Mouse (Mus musculus) midbrain, embryonic 14.5 days (tissue): ENCODE measurements around the gene Lgmn. TPM values are rescaled to one million over a fixed set of nuclear protein-coding genes. Genes with fewer than 3 reads are reported as not detected.

ENCODE experiments used
- ATAC-seq: fragments of 200-750 bp; cut with Nextera tagmentation; 2 replicates; pipeline ENCODE4 v1.8.0; 2017; ENCODE audit warnings: moderate number of reproducible peaks, moderate library complexity; ENCODE audit not compliant: low FRiP score, low TSS enrichment
- DNase-seq: peaks from one replicate; pipeline ENCODE4 v3.0.0-alpha.2; 2015
- H3K27ac ChIP-seq: fragments of 300-500 bp; sonication (generic); replicated peaks from 2 replicates; pipeline ENCODE4 v1.5.1; 2014; ENCODE audit warnings: mild to moderate bottlenecking, low read depth, low read length, moderate library complexity
- H3K27me3 ChIP-seq: fragments of 300-500 bp; sonication (generic); 2 replicates; pipeline ENCODE4 v1.6.1; 2014; ENCODE audit warnings: low read length, control low read depth, mixed read lengths; ENCODE audit not compliant: control insufficient read depth, insufficient read depth
- H3K36me3 ChIP-seq: fragments of 300-500 bp; sonication (generic); 2 replicates; pipeline ENCODE4 v1.6.1; 2014; ENCODE audit warnings: low read length, control low read depth; ENCODE audit not compliant: control insufficient read depth, insufficient read depth
- H3K4me1 ChIP-seq: fragments of 300-500 bp; sonication (generic); 2 replicates; pipeline ENCODE4 v1.6.1; 2014; ENCODE audit warnings: mild to moderate bottlenecking, antibody characterized with exemption, low read length, control low read depth; ENCODE audit not compliant: control insufficient read depth, insufficient read depth
- H3K4me2 ChIP-seq: fragments of 300-500 bp; sonication (generic); 2 replicates; pipeline ENCODE4 v1.6.1; 2014; ENCODE audit warnings: mild to moderate bottlenecking, low read length, moderate library complexity
- H3K4me3 ChIP-seq: fragments of 300-500 bp; sonication (generic); replicated peaks from 2 replicates; pipeline ENCODE4 v1.5.1; 2014; ENCODE audit warnings: low read depth, low read length
- H3K9ac ChIP-seq: fragments of 300-500 bp; sonication (generic); replicated peaks from 2 replicates; pipeline ENCODE4 v1.6.1; 2014; ENCODE audit warnings: mild to moderate bottlenecking, low read length, moderate library complexity
- H3K9me3 ChIP-seq: fragments of 300-500 bp; sonication (generic); 2 replicates; pipeline ENCODE4 v1.6.1; 2016; ENCODE audit warnings: low read length, control low read depth, mixed read lengths; ENCODE audit not compliant: control insufficient read depth
- WGBS: fragments of 180-500 bp; shearing (Covaris S2); extraction: QIAGEN DNeasy Blood & Tissue Kit; methylation state at CpG from one replicate; pipeline ENCODE4 v1.1.7; 2014; 5-methylcytosine and 5-hydroxymethylcytosine counted together
- polyA plus RNA-seq: library from polyadenylated mRNA; unstranded; fragments of >200 nt; fragmentation: Nextera tagmentation; extraction: Ambion mirVana; gene quantifications from 2 replicates; pipeline ENCODE4 v1.2.1, GENCODE M21; 2014

The Lgmn gene
- polyA plus RNA-seq, 1 experiment from 2014 or later: 81.5 TPM

- DNase-seq (no peak), ATAC-seq (peak; percentile 55)
- H3K4me2 ChIP-seq: peak overlapping the region; percentile 72
- peaks cover 15% of the 10 kb centered on the region for H3K4me1 ChIP-seq
- peak overlapping the region; percentile 59 for H3K9ac ChIP-seq
- no peaks in the 10 kb centered on the region for H3K27me3 ChIP-seq
- H3K9me3 ChIP-seq: no peaks in the 10 kb centered on the region
- no peaks in the 10 kb centered on the region for H3K36me3 ChIP-seq
- H3K27ac ChIP-seq: peak overlapping the region; percentile 46
- WGBS: 4% methylated on average over 20 of the region's 20 CpGs
- peak overlapping the region; percentile 47 for H3K4me3 ChIP-seq
These were observed 506 bp downstream of the Lgmn start for GRCm38 (mm10) chr12:102438983-102439631.

- Histone ChIP-seq H3K36me3 (no peaks in the 10 kb centered on the region), H3K4me3 (no peak overlapping the region), H3K9me3 (no peaks in the 10 kb centered on the region), H3K27me3 (no peaks in the 10 kb centered on the region), H3K4me1 (peaks cover 15% of the 10 kb centered on the region), H3K9ac (no peak overlapping the region), H3K4me2 (peak overlapping the region; percentile 72), H3K27ac (no peak overlapping the region)
- WGBS: 91% methylated on average over 5 of the region's 5 CpGs
- no peak for ATAC-seq
- DNase-seq: no peak
These were observed 1.7 kb downstream of the Lgmn start for GRCm38 (mm10) chr12:102437952-102438351.

GRCm38 (mm10) chr12:102436939-102437526 is 2.6 kb downstream of the Lgmn start:
- no peak for ATAC-seq
- H3K4me3 ChIP-seq: no peak overlapping the region
- H3K4me1 ChIP-seq: peaks cover 15% of the 10 kb centered on the region
- no peak overlapping the region for H3K27ac ChIP-seq
- H3K9me3 ChIP-seq: no peaks in the 10 kb centered on the region
- DNase-seq: no peak
- no peak overlapping the region for H3K4me2 ChIP-seq
- H3K9ac ChIP-seq: no peak overlapping the region
- no peaks in the 10 kb centered on the region for H3K36me3 ChIP-seq
- WGBS: 81% methylated on average over 10 of the region's 10 CpGs
- H3K27me3 ChIP-seq: no peaks in the 10 kb centered on the region

- no peak overlapping the region for H3K4me2 ChIP-seq
- no peak for ATAC-seq
- H3K9me3 ChIP-seq: no peaks in the 10 kb centered on the region
- 90% methylated on average over 4 of the region's 4 CpGs for WGBS
- no peaks in the 10 kb centered on the region for H3K36me3 ChIP-seq
- no peak for DNase-seq
- H3K4me1 ChIP-seq: peaks cover 14% of the 10 kb centered on the region
- no peaks in the 10 kb centered on the region for H3K27me3 ChIP-seq
- H3K27ac ChIP-seq: no peak overlapping the region
- H3K4me3 ChIP-seq: no peak overlapping the region
- H3K9ac ChIP-seq: no peak overlapping the region
These were observed 5.5 kb downstream of the Lgmn start for GRCm38 (mm10) chr12:102434107-102434506.

- Histone ChIP-seq H3K9ac (no peak overlapping the region), H3K4me2 (no peak overlapping the region), H3K27me3 (no peaks in the 10 kb centered on the region), H3K9me3 (no peaks in the 10 kb centered on the region), H3K4me3 (no peak overlapping the region), H3K4me1 (no peaks in the 10 kb centered on the region), H3K27ac (no peak overlapping the region), H3K36me3 (no peaks in the 10 kb centered on the region)
- no peak for ATAC-seq
- WGBS: 88% methylated on average over 12 of the region's 12 CpGs
- no peak for DNase-seq
These were observed 7.4 kb downstream of the Lgmn start for GRCm38 (mm10) chr12:102432238-102432637.

- no peaks in the 10 kb centered on the region for H3K36me3 ChIP-seq
- WGBS: 90% methylated on average over 4 of the region's 4 CpGs
- ATAC-seq (no peak), DNase-seq (no peak)
- H3K4me1 ChIP-seq: no peaks in the 10 kb centered on the region
- H3K9me3 ChIP-seq: no peaks in the 10 kb centered on the region
- H3K4me2 ChIP-seq: no peak overlapping the region
- no peak overlapping the region for H3K9ac ChIP-seq
- no peak overlapping the region for H3K27ac ChIP-seq
- no peaks in the 10 kb centered on the region for H3K27me3 ChIP-seq
- H3K4me3 ChIP-seq: no peak overlapping the region
These were observed 9.4 kb downstream of the Lgmn start for GRCm38 (mm10) chr12:102430228-102430627.

GRCm38 (mm10) chr12:102429656-102430055 is 10.0 kb downstream of the Lgmn start:
- Histone ChIP-seq H3K27ac (no peak overlapping the region), H3K4me2 (no peak overlapping the region), H3K4me1 (no peaks in the 10 kb centered on the region), H3K27me3 (no peaks in the 10 kb centered on the region), H3K36me3 (no peaks in the 10 kb centered on the region), H3K4me3 (no peak overlapping the region), H3K9me3 (no peaks in the 10 kb centered on the region), H3K9ac (no peak overlapping the region)
- WGBS: 95% methylated on average over 5 of the region's 5 CpGs
- ATAC-seq (no peak), DNase-seq (no peak)

- WGBS: 95% methylated on average over 7 of the region's 7 CpGs
- H3K4me3 ChIP-seq: no peak overlapping the region
- ATAC-seq: no peak
These were observed 13.3 kb downstream of the Lgmn start for GRCm38 (mm10) chr12:102426285-102426684.

GRCm38 (mm10) chr12:102425048-102425578 is 14.5 kb downstream of the Lgmn start:
- Histone ChIP-seq H3K4me2 (no peak overlapping the region), H3K27me3 (no peaks in the 10 kb centered on the region), H3K9ac (no peak overlapping the region), H3K4me1 (no peaks in the 10 kb centered on the region), H3K9me3 (no peaks in the 10 kb centered on the region), H3K36me3 (peaks cover 7% of the 10 kb centered on the region; the same call in 1 of the 2 replicates), H3K4me3 (no peak overlapping the region), H3K27ac (no peak overlapping the region)
- DNase-seq (no peak), ATAC-seq (no peak)
- WGBS: 91% methylated on average over 4 of the region's 4 CpGs

More at GRCm38 (mm10) chr12:102426285-102426684, 13.3 kb downstream of the Lgmn start:
- Histone ChIP-seq H3K4me2 (no peak overlapping the region), H3K4me1 (no peaks in the 10 kb centered on the region), H3K36me3 (peaks cover 7% of the 10 kb centered on the region; the same call in 1 of the 2 replicates), H3K27ac (no peak overlapping the region), H3K9ac (no peak overlapping the region), H3K9me3 (no peaks in the 10 kb centered on the region), H3K27me3 (no peaks in the 10 kb centered on the region)
- no peak for DNase-seq
